Mouse (Mus musculus) heart, embryonic 14.5 days (tissue): ENCODE measurements around the gene Tyro3. TPM values are rescaled to one million over a fixed set of nuclear protein-coding genes. Genes with fewer than 3 reads are reported as not detected.

Source experiments
- ATAC-seq: fragments of 200-750 bp; cut with Nextera tagmentation; 2 replicates; pipeline ENCODE4 v1.8.0; 2017; ENCODE audit warnings: low read depth, moderate TSS enrichment; ENCODE audit not compliant: insufficient number of reproducible peaks, insufficient read depth, low FRiP score
- H3K27ac ChIP-seq, 2 experiments: fragments of 200-500 bp in 1 of 2; fragments of 300-500 bp in 1 of 2; sonication (generic) in 1 of 2; replicated peaks in 1 of 2; 2 replicates each; pipeline ENCODE4 v1.5.1; 2012 to 2014; ENCODE audit warnings: low read depth in 2 of 2, low read length in 2 of 2, control low read depth in 1 of 2, mild to moderate bottlenecking in 1 of 2, mixed read lengths in 1 of 2; ENCODE audit not compliant: control insufficient read depth in 1 of 2, insufficient read depth in 1 of 2
- H3K27me3 ChIP-seq: fragments of 300-500 bp; sonication (generic); 2 replicates; pipeline ENCODE4 v1.6.1; 2014; ENCODE audit warnings: mild to moderate bottlenecking, low read length, control low read depth; ENCODE audit not compliant: control insufficient read depth, insufficient read depth
- H3K36me3 ChIP-seq: fragments of 300-500 bp; sonication (generic); 2 replicates; pipeline ENCODE4 v1.6.1; 2014; ENCODE audit warnings: mild to moderate bottlenecking, control low read depth, low read length, mixed read lengths; ENCODE audit not compliant: control insufficient read depth, insufficient read depth
- H3K4me1 ChIP-seq, 2 experiments: fragments of 200-500 bp in 1 of 2; fragments of 300-500 bp in 1 of 2; sonication (generic) in 1 of 2; 2 replicates each; pipeline ENCODE4 v1.6.1; 2012 to 2014; ENCODE audit warnings: low read length in 2 of 2, control low read depth in 1 of 2, mixed read lengths in 1 of 2; ENCODE audit not compliant: control insufficient read depth in 2 of 2, insufficient read depth in 2 of 2
- H3K4me2 ChIP-seq: fragments of 300-500 bp; sonication (generic); 2 replicates; pipeline ENCODE4 v1.6.1; 2014; ENCODE audit warnings: mild to moderate bottlenecking, low read length
- H3K4me3 ChIP-seq, 2 experiments: fragments of 200-500 bp in 1 of 2; fragments of 300-500 bp in 1 of 2; sonication (generic) in 1 of 2; 2 replicates each; pipeline ENCODE4 v1.5.1; 2012 to 2014; ENCODE audit warnings: low read length in 2 of 2, mild to moderate bottlenecking in 2 of 2, control low read depth in 1 of 2, low read depth in 1 of 2, moderate library complexity in 1 of 2; ENCODE audit not compliant: control insufficient read depth in 1 of 2, insufficient read depth in 1 of 2
- H3K9ac ChIP-seq: fragments of 300-500 bp; sonication (generic); 2 replicates; pipeline ENCODE4 v1.6.1; 2014; ENCODE audit warnings: mild to moderate bottlenecking, low read length
- H3K9me3 ChIP-seq: fragments of 300-500 bp; sonication (generic); 2 replicates; pipeline ENCODE4 v1.6.1; 2016; ENCODE audit warnings: low read length, control low read depth; ENCODE audit not compliant: control insufficient read depth
- WGBS: fragments of 180-500 bp; shearing (Covaris S2); extraction: QIAGEN DNeasy Blood & Tissue Kit; methylation state at CpG from one replicate; pipeline ENCODE4 v1.1.7; 2014; 5-methylcytosine and 5-hydroxymethylcytosine counted together
- polyA plus RNA-seq: library from polyadenylated mRNA; unstranded; fragments of >200 nt; fragmentation: Nextera tagmentation; extraction: Ambion mirVana; gene quantifications from 2 replicates; pipeline ENCODE4 v1.2.1, GENCODE M21; 2014

Tyro3 gene
- polyA plus RNA-seq, 1 experiment from 2014 or later = 6.6 TPM

DNA sequence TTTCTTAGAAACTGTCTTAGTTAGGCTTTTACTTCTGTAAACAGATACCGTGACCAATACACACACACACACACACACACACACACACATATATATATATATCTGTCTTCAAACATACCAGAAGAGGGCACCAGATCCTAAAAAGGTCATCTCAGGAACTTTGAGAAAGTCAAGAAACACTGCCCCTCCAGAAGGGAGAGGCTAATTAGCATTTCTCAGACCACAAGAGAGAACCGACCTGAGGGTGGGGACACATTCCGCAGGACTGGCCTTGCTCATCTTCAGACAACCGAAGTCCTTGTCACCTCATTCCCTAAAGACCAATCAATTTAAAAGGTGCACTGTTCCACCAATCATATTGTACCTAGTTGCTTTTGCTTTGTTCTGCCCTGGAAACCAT, 46.0 kb downstream of the Tyro3 start:
- no peak overlapping the region for H3K4me2 ChIP-seq
- H3K9me3 ChIP-seq = peaks cover 3% of the 10 kb centered on the region; the same call in 1 of the 2 replicates
- no peaks in the 10 kb centered on the region for H3K27me3 ChIP-seq
- H3K4me3 ChIP-seq = no peak overlapping the region
- no peak overlapping the region for H3K9ac ChIP-seq
- H3K27ac ChIP-seq = no peak overlapping the region
- H3K36me3 ChIP-seq = no peaks in the 10 kb centered on the region
- no peak for ATAC-seq
- peaks cover 5 to 6% of the 10 kb centered on the region in 2 experiments; a peak in 2 of 4 replicates for H3K4me1 ChIP-seq
- 91% methylated on average over 4 of the region's 4 CpGs for WGBS

DNA sequence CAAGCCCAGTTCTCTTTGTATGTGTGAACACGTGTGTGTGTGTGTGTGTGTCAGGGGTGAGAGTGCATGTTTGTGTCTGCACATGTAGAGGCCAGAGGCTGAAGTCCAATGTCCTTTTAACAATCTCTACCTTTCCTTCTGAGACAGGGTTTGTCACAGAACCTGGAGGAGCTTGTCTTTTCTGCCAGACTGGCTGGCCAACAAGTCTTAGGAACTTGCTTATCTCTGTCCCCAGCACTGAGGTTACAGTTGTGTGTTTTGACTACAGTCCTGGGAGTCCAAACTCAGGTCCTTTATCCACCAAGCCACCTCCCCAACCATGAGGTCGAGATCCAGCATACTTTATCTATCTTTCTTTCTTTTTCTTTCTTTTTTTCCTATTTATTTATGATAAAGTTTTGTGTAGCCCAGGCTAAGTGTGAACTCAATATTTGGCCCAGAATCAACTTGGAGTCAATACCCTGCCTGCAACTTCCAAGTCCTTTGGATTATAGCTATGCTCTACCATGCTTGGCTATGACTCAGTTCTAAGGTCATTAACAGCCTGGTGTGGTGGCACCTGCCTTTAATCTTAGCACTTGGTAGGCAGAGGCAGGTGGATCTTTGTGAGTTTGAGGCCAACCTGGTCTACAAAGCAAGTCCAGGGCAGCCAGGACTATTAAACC, 48.5 kb downstream of the Tyro3 start:
- ATAC-seq = no peak
- Histone ChIP-seq H3K9ac (no peak overlapping the region), H3K36me3 (no peaks in the 10 kb centered on the region), H3K27ac (no peak overlapping the region), H3K4me1 (peaks cover 5 to 6% of the 10 kb centered on the region in 2 experiments; a peak in 2 of 4 replicates), H3K9me3 (peaks cover 3% of the 10 kb centered on the region; the same call in 1 of the 2 replicates), H3K4me3 (no peak overlapping the region), H3K4me2 (no peak overlapping the region), H3K27me3 (no peaks in the 10 kb centered on the region)
- WGBS = 71% methylated on average over 2 of the region's 2 CpGs

DNA sequence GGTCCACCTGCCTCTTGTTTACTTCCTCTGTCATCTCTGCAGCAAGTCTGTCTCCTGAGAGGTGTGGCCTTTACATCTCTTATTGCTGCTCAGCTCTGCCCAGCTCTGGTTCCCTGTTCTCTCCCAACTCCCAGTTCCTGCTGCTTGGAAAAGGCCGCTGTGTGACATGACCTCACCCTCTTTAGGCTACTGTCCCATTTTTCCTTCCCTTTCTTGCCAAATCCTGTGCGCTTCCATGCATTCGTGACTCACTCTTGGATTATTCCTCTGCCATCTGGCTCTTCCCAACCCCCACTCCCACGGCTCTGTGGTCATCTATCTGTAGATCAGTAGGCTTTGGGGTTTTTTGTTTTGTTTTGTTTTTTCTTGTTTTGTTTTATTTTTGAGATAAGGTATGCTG, 49.4 kb downstream of the Tyro3 start:
- Histone ChIP-seq H3K9ac (no peak overlapping the region), H3K27me3 (no peaks in the 10 kb centered on the region), H3K27ac (no peak overlapping the region), H3K4me2 (no peak overlapping the region), H3K9me3 (peaks cover 3% of the 10 kb centered on the region; the same call in 1 of the 2 replicates), H3K36me3 (no peaks in the 10 kb centered on the region), H3K4me3 (no peak overlapping the region), H3K4me1 (peaks cover 2% of the 10 kb centered on the region in 2 experiments; a peak in 2 of 4 replicates)
- no peak for ATAC-seq
- 64% methylated on average over 4 of the region's 4 CpGs for WGBS

DNA sequence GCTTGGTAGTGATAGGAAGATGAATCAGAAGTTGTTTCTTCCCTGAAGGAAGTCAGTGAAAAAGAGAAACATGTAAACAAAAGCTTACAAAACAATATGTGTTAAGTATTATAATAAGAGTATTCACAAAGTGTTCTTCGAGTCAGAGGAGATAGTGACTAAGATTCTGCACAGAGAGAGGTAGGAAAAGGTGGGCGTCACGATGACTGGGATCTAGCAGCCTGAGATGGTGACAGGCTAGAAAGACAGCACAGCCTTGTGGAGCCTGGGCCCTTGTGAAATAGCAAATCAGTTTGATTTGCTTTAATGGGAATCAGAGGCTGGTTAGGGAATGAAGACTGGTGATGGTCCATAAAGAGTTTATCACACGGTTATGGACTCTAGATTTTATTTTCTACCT, 56.3 kb downstream of the Tyro3 start:
- no peaks in the 10 kb centered on the region for H3K9me3 ChIP-seq
- no peak overlapping the region for H3K9ac ChIP-seq
- 82% methylated on average over 4 of the region's 4 CpGs for WGBS
- no peaks in the 10 kb centered on the region for H3K36me3 ChIP-seq
- ATAC-seq = no peak
- no peaks in the 10 kb centered on the region for H3K4me1 ChIP-seq
- no peak overlapping the region for H3K4me3 ChIP-seq
- no peak overlapping the region for H3K27ac ChIP-seq
- H3K4me2 ChIP-seq = no peak overlapping the region
- H3K27me3 ChIP-seq = no peaks in the 10 kb centered on the region

DNA sequence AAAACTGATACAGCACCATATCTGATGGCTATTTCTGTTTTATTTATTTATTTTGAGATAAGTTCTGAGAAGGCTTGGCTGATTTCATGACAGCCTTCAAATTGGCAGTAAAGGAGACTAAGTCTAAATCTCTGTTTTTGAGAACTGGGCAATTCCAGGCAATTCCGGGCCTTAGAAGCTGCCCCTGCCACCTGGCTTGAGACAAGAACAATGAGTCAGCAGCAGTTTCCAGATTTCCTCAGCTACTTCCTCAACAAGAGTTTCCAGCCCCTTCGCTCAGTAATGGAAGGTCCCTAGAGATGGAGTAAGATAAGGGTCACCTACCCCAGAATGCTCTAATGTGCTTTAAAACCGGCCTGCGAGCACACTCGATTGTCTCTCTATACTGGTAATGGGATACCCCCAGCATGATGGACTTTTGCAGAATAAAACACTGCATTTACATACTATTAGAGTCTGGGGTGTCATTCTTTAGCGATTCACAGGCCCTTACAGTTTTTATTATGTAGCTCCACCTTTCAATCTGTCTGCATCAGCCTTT, 57.8 kb downstream of the Tyro3 start:
- WGBS = 62% methylated on average over 6 of the region's 6 CpGs
- Histone ChIP-seq H3K9me3 (no peaks in the 10 kb centered on the region), H3K27me3 (no peaks in the 10 kb centered on the region), H3K36me3 (no peaks in the 10 kb centered on the region), H3K9ac (no peak overlapping the region), H3K4me2 (no peak overlapping the region), H3K4me1 (no peaks in the 10 kb centered on the region), H3K27ac (no peak overlapping the region), H3K4me3 (no peak overlapping the region)
- no peak for ATAC-seq

DNA sequence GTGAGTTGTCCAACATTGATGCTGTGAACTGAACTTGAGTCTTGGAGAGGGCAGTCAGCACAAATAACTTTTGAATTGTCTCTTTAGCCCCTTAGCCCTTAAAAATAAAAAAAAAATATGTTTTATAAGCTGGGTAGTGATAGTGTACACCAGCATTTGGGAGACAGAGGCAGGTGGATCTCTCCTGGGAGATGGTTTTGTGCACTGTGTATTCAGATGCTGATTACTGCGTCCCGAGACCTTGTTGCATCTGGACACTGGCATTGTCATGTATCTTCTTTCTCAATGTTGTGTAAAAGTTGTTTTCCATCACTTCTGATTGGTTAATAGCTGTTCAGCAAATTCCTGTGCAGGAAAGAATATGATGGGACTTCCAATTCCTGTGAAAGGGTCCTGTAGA, 59.8 kb downstream of the Tyro3 start:
- Histone ChIP-seq H3K27me3 (no peaks in the 10 kb centered on the region), H3K9me3 (no peaks in the 10 kb centered on the region), H3K9ac (no peak overlapping the region), H3K36me3 (no peaks in the 10 kb centered on the region), H3K4me3 (no peak overlapping the region), H3K4me1 (no peaks in the 10 kb centered on the region), H3K4me2 (no peak overlapping the region), H3K27ac (no peak overlapping the region)
- ATAC-seq = no peak
- WGBS = 75% methylated on average over 2 of the region's 2 CpGs

DNA sequence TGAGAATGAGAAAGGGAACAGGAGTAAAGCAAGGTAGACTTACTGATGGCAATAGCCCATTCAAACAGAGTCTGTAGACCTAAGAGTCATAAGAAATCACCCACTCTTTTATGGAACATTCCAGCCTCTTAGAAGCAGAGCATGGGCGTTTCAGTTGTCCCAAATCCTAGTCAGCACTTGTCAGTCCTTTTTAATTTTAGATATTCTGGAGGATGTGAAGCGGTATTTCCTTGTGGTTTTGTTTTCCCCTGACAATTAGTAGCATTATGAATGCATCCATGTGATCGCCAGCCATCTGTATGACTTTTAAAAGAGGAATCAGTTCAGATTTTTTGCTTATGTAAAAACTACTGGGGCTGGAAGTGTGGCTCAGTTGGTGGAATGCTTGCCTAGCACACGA, 67.0 kb downstream of the Tyro3 start:
- no peaks in the 10 kb centered on the region for H3K36me3 ChIP-seq
- no peaks in the 10 kb centered on the region for H3K4me1 ChIP-seq
- no peak for ATAC-seq
- H3K27me3 ChIP-seq = no peaks in the 10 kb centered on the region
- H3K9me3 ChIP-seq = no peaks in the 10 kb centered on the region
- no peak overlapping the region for H3K27ac ChIP-seq
- no peak overlapping the region for H3K4me2 ChIP-seq
- H3K9ac ChIP-seq = no peak overlapping the region
- 58% methylated on average over 4 of the region's 4 CpGs for WGBS
- H3K4me3 ChIP-seq = no peak overlapping the region
